ENCODE assay signal across 8 mouse cellular contexts in the genomic region with DNA sequence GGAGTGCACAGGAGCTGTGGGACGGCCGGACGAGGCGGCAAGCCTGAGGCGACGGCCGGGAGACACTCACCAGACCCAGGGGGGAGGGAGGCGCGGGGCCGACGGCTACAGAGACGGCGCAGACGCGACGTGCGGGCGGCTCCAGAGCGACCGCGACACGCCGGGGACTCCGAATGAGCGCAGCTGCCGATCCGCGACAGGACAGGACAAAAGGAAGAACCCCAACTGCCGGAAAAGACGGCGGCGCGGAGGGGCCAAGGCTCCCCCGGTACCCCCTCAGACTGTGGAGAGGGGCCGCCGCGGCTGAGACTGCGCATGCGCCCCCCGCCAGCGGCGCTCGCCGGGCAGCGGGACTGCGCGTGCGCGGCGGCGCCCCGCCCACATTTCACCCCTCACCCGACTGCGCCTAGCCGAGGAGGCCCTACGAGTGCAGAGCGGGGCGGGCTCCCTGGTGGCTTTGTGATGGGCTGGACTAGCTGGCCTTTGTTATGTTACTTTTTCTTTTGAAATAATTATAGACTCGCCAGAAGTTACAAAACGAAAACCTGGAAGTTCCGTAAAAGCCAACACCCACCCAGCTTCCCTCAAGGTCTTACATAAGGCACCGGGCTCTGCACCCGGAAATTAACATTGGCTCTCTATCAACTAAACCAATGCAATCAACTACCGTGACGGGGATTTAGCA. TPM values are rescaled to one million over a fixed set of nuclear protein-coding genes. Genes with fewer than 3 reads are reported as not detected.
DNase-seq lines count a peak whose midpoint lies in the region; ATAC-seq and TF ChIP-seq lines count a peak whose summit lies in the region.

Stk38 (minus strand) TSS at position 355 of the 685 bp plus-strand sequence.

- peak within 1 kb of the TSS; percentile 91 for H3K9ac ChIP-seq in embryonic facial prominence, embryonic 14.5 days (ENCODE audit: low read depth, low read length)
- peak within 1 kb of the TSS; percentile 92 for H3K9ac ChIP-seq in heart, adult 2 months (ENCODE audit: low read depth, low read length)
- H3K9ac ChIP-seq in limb, embryonic 14.5 days (ENCODE audit: low read depth, low read length, severe bottlenecking), result peak within 1 kb of the TSS; percentile 93
- H3K9ac ChIP-seq in midbrain, postnatal 0 days (replicated peaks; ENCODE audit: low read length, poor library complexity, severe bottlenecking), result peak within 1 kb of the TSS; percentile 91

- no peaks in the 10 kb centered on the region for H3K36me3 ChIP-seq in embryonic facial prominence, embryonic 14.5 days (ENCODE audit: control insufficient read depth, insufficient read depth, low read length)
- H3K36me3 ChIP-seq in heart, adult 2 months (ENCODE audit: control insufficient read depth, insufficient read depth, low read length), result peaks cover 8% of the 10 kb centered on the region
- H3K36me3 ChIP-seq in limb, embryonic 14.5 days (ENCODE audit: control insufficient read depth, insufficient read depth, low read length), result peaks cover 7% of the 10 kb centered on the region; the same call in 1 of the 2 replicates
- no peaks in the 10 kb centered on the region for H3K36me3 ChIP-seq in midbrain, postnatal 0 days (ENCODE audit: insufficient read depth, low read length)

- peak within 1 kb of the TSS; percentile 98 for H3K4me3 ChIP-seq in embryonic facial prominence, embryonic 14.5 days (ENCODE audit: low read depth, low read length)
- peak within 1 kb of the TSS; percentile 95 for H3K4me3 ChIP-seq in heart, adult 2 months
- peak within 1 kb of the TSS; percentile 98 for H3K4me3 ChIP-seq in limb, embryonic 14.5 days (replicated peaks; ENCODE audit: low read length)
- peak within 1 kb of the TSS; percentile 80 for H3K4me3 ChIP-seq in midbrain, postnatal 0 days (ENCODE audit: low read depth, low read length)

- 1% methylated on average over 45 of the region's 65 CpGs for WGBS in embryonic facial prominence, embryonic 14.5 days
- under 1% methylated on average over 65 of the region's 65 CpGs for WGBS in heart, adult 2 months
- WGBS in limb, embryonic 14.5 days, result under 1% methylated on average over 47 of the region's 65 CpGs
- under 1% methylated on average over 62 of the region's 65 CpGs for WGBS in midbrain, postnatal 0 days

- H3K4me2 ChIP-seq in embryonic facial prominence, embryonic 14.5 days (ENCODE audit: low read depth, low read length), result peak within 1 kb of the TSS; percentile 78
- H3K4me2 ChIP-seq in limb, embryonic 14.5 days (replicated peaks; ENCODE audit: low read depth, low read length, severe bottlenecking), result peak within 1 kb of the TSS; percentile 57
- peak within 1 kb of the TSS; percentile 68 for H3K4me2 ChIP-seq in midbrain, postnatal 0 days (ENCODE audit: low read depth, low read length, poor library complexity, severe bottlenecking)

- no peaks in the 10 kb centered on the region for H3K27me3 ChIP-seq in embryonic facial prominence, embryonic 14.5 days (replicated peaks; ENCODE audit: control insufficient read depth, insufficient read depth, low read length)
- no peaks in the 10 kb centered on the region for H3K27me3 ChIP-seq in heart, adult 2 months (ENCODE audit: control insufficient read depth, insufficient read depth, low read length)
- H3K27me3 ChIP-seq in limb, embryonic 14.5 days (ENCODE audit: control insufficient read depth, insufficient read depth, low read length), result no peaks in the 10 kb centered on the region
- no peaks in the 10 kb centered on the region for H3K27me3 ChIP-seq in midbrain, postnatal 0 days (ENCODE audit: insufficient read depth, low read length)

- peak; percentile 89 for TF ChIP-seq POLR2A in heart, adult 2 months (IDR thresholded peaks at IDR 0.05; ENCODE audit: insufficient read depth, low read depth, low read length)
- peak; percentile 79; the same call in 1 of the 2 replicates for TF ChIP-seq POLR2A in limb, embryonic 14.5 days (IDR thresholded peaks at IDR 0.05; ENCODE audit: borderline replicate concordance, extremely low read depth, insufficient read depth, insufficient read length)

- intact Hi-C loops in heart, adult 2 months (cut with DNase I), result loop anchor here (5.0 kb wide), 1 partner anchor 55 kb away; the partner anchor contains the start of gene Kctd20

- TF ChIP-seq CTCF in heart, adult 2 months (IDR thresholded peaks at IDR 0.05), result no peak
- TF ChIP-seq CTCF in midbrain, postnatal 0 days (IDR thresholded peaks at IDR 0.05), result no peak

- peaks cover 3% of the 10 kb centered on the region; the same call in 1 of the 2 replicates for H3K4me1 ChIP-seq in embryonic facial prominence, embryonic 14.5 days (ENCODE audit: control insufficient read depth, insufficient read depth, low read length)
- H3K4me1 ChIP-seq in heart, adult 2 months (ENCODE audit: control insufficient read depth, insufficient read depth, low read length), result peaks cover 6% of the 10 kb centered on the region
- H3K4me1 ChIP-seq in limb, embryonic 14.5 days (ENCODE audit: control insufficient read depth, insufficient read depth, low read length), result peaks cover 14% of the 10 kb centered on the region
- peaks cover 10% of the 10 kb centered on the region; the same call in 1 of the 2 replicates for H3K4me1 ChIP-seq in midbrain, postnatal 0 days (ENCODE audit: insufficient read depth, low read length)

- no peaks in the 10 kb centered on the region for H3K9me3 ChIP-seq in embryonic facial prominence, embryonic 14.5 days (ENCODE audit: control insufficient read depth, low read length)
- H3K9me3 ChIP-seq in limb, embryonic 14.5 days (ENCODE audit: control insufficient read depth, low read length), result no peaks in the 10 kb centered on the region
- H3K9me3 ChIP-seq in midbrain, postnatal 0 days (ENCODE audit: low read length), result no peaks in the 10 kb centered on the region

- DNase-seq in 3T3-L1 (ENCODE audit: low read depth, low spot score), result peak; percentile 83
- peak; percentile 87 to 93 for DNase-seq in adrenal gland, postnatal 4 days (ENCODE audit: low spot score in 2 of 2)
- peak; percentile 91 for DNase-seq in embryonic facial prominence, embryonic 14.5 days (ENCODE audit: low spot score)
- peak; percentile 98 for DNase-seq in heart, adult 2 months
- DNase-seq in kidney, adult 9 months, result peak; percentile 94
- peak; percentile 86 for DNase-seq in limb, embryonic 14.5 days (ENCODE audit: low spot score)
- peak; percentile 84 for DNase-seq in midbrain, postnatal 0 days (ENCODE audit: low spot score)
- DNase-seq in spleen, postnatal 14 days (ENCODE audit: low spot score in 2 of 2), result peak; percentile 89 to 92

- peak; percentile 94 for ATAC-seq in embryonic facial prominence, embryonic 14.5 days (ENCODE audit: low read depth)
- ATAC-seq in limb, embryonic 14.5 days (ENCODE audit: low FRiP score, low read depth), result peak; percentile 95
- ATAC-seq in midbrain, postnatal 0 days (ENCODE audit: low FRiP score), result peak; percentile 92

- H3K79me2 ChIP-seq in heart, adult 2 months (replicated peaks; ENCODE audit: control insufficient read depth, insufficient read depth, low read length), result peaks cover 6% of the 10 kb centered on the region; the same call in 1 of the 2 replicates

- H3K27ac ChIP-seq in embryonic facial prominence, embryonic 14.5 days (replicated peaks; ENCODE audit: low read depth, low read length), result peak within 1 kb of the TSS; percentile 86
- H3K27ac ChIP-seq in heart, adult 2 months, result peak within 1 kb of the TSS; percentile 98
- peak within 1 kb of the TSS; percentile 81 for H3K27ac ChIP-seq in limb, embryonic 14.5 days (replicated peaks; ENCODE audit: low read depth, low read length)
- peak within 1 kb of the TSS; percentile 84 for H3K27ac ChIP-seq in midbrain, postnatal 0 days (ENCODE audit: low read depth, low read length)

- peak; percentile 77; the same call in 1 of the 2 replicates for TF ChIP-seq EP300 in heart, adult 2 months (IDR thresholded peaks at IDR 0.05; ENCODE audit: insufficient read depth, low read depth, low read length)

RNA-seq across cellular contexts. Expression of gene Stk38, which starts in this region (rescaled TPM):
- 10 to 100 TPM; 90.2 to 94.9 TPM for total RNA-seq in adrenal gland, postnatal 4 days (2021)
- polyA plus RNA-seq in embryonic facial prominence, embryonic 14.5 days (2014; fragmentation: Nextera tagmentation; extraction: Ambion mirVana), result 87.0 and 88.7 TPM in 2 replicates
- 10 to 100 TPM; 29.5 to 32.5 TPM for total RNA-seq in heart, adult 2 months (2021)
- polyA plus RNA-seq in heart, adult 2 months (2012; rRNA removed), result 41.6 and 50.5 TPM in 2 replicates
- 115 TPM in 2 replicates for polyA plus RNA-seq in limb, embryonic 14.5 days (2012; rRNA removed)
- 86.6 and 99.3 TPM in 2 replicates for polyA plus RNA-seq in limb, embryonic 14.5 days (2014; fragmentation: Nextera tagmentation; extraction: Ambion mirVana)
- 44.2 and 58.1 TPM in 2 replicates for total RNA-seq in midbrain, postnatal 0 days (2014; rRNA removed)
- 42.1 and 47.9 TPM in 2 replicates for polyA plus RNA-seq in midbrain, postnatal 0 days (2015; fragmentation: Nextera tagmentation; extraction: Ambion mirVana)

Comparison
In these comparisons a context has a peak if more than half of its experiments do, and no peak if none do; other contexts are left out.
1. Peak in every context shown above with its lines: DNase-seq, ATAC-seq, H3K4me3 ChIP-seq and H3K27ac ChIP-seq.